Mouse (Mus musculus) urinary bladder, postnatal 25 days (tissue): Measurements from ENCODE around the gene Vmn1r45.
"Not testable (repeated sequence)": the region's sequence is repeated elsewhere in the genome, so short reads cannot be mapped to it uniquely, and the experiment has no call there.

Source experiments
- DNase-seq: peaks from one replicate; pipeline ENCODE4 v3.0.0; 2022; ENCODE audit warnings: low spot score

Gene Vmn1r45

GRCm38 (mm10) chr6:89940498-89940897 is at the start of gene Vmn1r45:
Vmn1r45 (minus strand) TSS chr6:89940598.
- DNase-seq, result not testable (repeated sequence)

GRCm38 (mm10) chr6:89985989-89986388 is 45.6 kb upstream of the Vmn1r45 start:
- no peak for DNase-seq

- DNase-seq, result no peak
Measured at GRCm38 (mm10) chr6:89969013-89969412, 28.6 kb upstream of the Vmn1r45 start, which contains the start of gene Vmn1r46. Vmn1r46 (plus strand) TSS chr6:89969313.

GRCm38 (mm10) chr6:89966341-89966740 is 25.9 kb upstream of the Vmn1r45 start:
- no peak for DNase-seq

GRCm38 (mm10) chr6:89953556-89953955 is 13.2 kb upstream of the Vmn1r45 start:
- DNase-seq, result no peak

GRCm38 (mm10) chr6:89940926-89941325 is 528 bp upstream of the Vmn1r45 start:
- no peak for DNase-seq

GRCm38 (mm10) chr6:89883812-89884211 is 56.6 kb downstream of the Vmn1r45 start:
- no peak for DNase-seq

GRCm38 (mm10) chr6:89883360-89883759 is 57.0 kb downstream of the Vmn1r45 start, which contains the start of gene Vmn1r44:
Vmn1r44 (plus strand) TSS chr6:89883660.
- no peak for DNase-seq
